Mouse (Mus musculus) midbrain, postnatal 0 days (tissue): ENCODE data around the gene Dapk1. TPM values are rescaled to one million over a fixed set of nuclear protein-coding genes. Genes with fewer than 3 reads are reported as not detected.

ENCODE experiments used
- ATAC-seq: fragments of 200-750 bp; cut with Nextera tagmentation; 2 replicates; pipeline ENCODE4 v1.8.0; 2017; ENCODE audit warnings: moderate number of reproducible peaks, mild to moderate bottlenecking, moderate TSS enrichment, moderate library complexity; ENCODE audit not compliant: low FRiP score
- DNase-seq: peaks from one replicate; pipeline ENCODE4 v3.0.0-alpha.2; 2015; ENCODE audit warnings: low spot score
- H3K27ac ChIP-seq: fragments of 300-500 bp; sonication (generic); 2 replicates; pipeline ENCODE4 v1.5.1; 2014; ENCODE audit warnings: low read depth, mild to moderate bottlenecking, low read length, mixed read lengths
- H3K27me3 ChIP-seq: fragments of 300-500 bp; sonication (generic); 2 replicates; pipeline ENCODE4 v1.6.1; 2014; ENCODE audit warnings: low read length, control low read depth, mixed read lengths; ENCODE audit not compliant: insufficient read depth
- H3K36me3 ChIP-seq: fragments of 300-500 bp; sonication (generic); 2 replicates; pipeline ENCODE4 v1.6.1; 2014; ENCODE audit warnings: low read length, control low read depth, mixed read lengths; ENCODE audit not compliant: insufficient read depth
- H3K4me1 ChIP-seq: fragments of 300-500 bp; sonication (generic); 2 replicates; pipeline ENCODE4 v1.6.1; 2014; ENCODE audit warnings: mild to moderate bottlenecking, control low read depth, antibody characterized with exemption, low read length, mixed read lengths; ENCODE audit not compliant: insufficient read depth
- H3K4me2 ChIP-seq: fragments of 300-500 bp; sonication (generic); 2 replicates; pipeline ENCODE4 v1.6.1; 2014; ENCODE audit warnings: low read depth, mild to moderate bottlenecking, low read length, mixed read lengths; ENCODE audit not compliant: poor library complexity, severe bottlenecking
- H3K4me3 ChIP-seq: fragments of 300-500 bp; sonication (generic); 2 replicates; pipeline ENCODE4 v1.5.1; 2014; ENCODE audit warnings: low read depth, mild to moderate bottlenecking, low read length, moderate library complexity
- H3K9ac ChIP-seq: fragments of 300-500 bp; sonication (generic); replicated peaks from 2 replicates; pipeline ENCODE4 v1.6.1; 2014; ENCODE audit warnings: mild to moderate bottlenecking, low read length, moderate library complexity, mixed read lengths; ENCODE audit not compliant: poor library complexity, severe bottlenecking
- H3K9me3 ChIP-seq: fragments of 300-500 bp; sonication (generic); 2 replicates; pipeline ENCODE4 v1.6.1; 2016; ENCODE audit warnings: low read length, control low read depth
- CTCF ChIP-seq: IDR thresholded peaks from 2 replicates; pipeline ENCODE4 v1.5.1; 2016; ENCODE audit warnings: antibody characterized with exemption, mild to moderate bottlenecking
- WGBS: fragments of 180-500 bp; shearing (Covaris S2); extraction: QIAGEN DNeasy Blood & Tissue Kit; methylation state at CpG from one replicate; pipeline ENCODE4 v1.1.7; 2014; 5-methylcytosine and 5-hydroxymethylcytosine counted together
- polyA plus RNA-seq: library from polyadenylated mRNA; unstranded; fragments of >200 nt; fragmentation: Nextera tagmentation; extraction: Ambion mirVana; gene quantifications from 2 replicates; pipeline ENCODE4 v1.2.1, GENCODE M21; 2015
- total RNA-seq: library from RNA; depleted of rRNA; stranded (reverse); fragments of >200 nt; gene quantifications from 2 replicates; pipeline ENCODE4 v1.2.3, GENCODE M21; 2014

Dapk1 gene
- total and polyA plus RNA-seq, 2 experiments from 2014 or later, result 27.6 to 68.9 TPM

DNA sequence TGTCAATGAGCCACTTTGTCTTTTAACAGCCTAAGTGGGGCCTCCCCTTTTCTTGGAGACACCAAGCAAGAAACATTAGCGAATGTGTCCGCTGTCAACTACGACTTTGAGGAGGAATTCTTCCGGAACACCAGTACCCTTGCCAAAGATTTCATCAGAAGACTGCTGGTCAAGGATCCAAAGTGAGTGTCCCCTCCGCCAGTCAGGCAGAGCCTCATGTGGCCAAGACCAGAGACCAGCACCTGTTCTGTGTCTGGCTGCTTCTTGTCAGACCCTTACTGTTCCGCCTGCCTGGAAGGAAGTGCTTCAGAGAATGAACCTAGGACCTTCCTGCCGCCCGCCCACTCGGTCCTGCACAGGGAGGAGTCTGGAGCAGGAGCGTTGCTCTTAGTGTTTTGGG, 117.8 kb downstream of the Dapk1 start:
- H3K9me3 ChIP-seq, result no peaks in the 10 kb centered on the region
- WGBS, result 91% methylated on average over 10 of the region's 10 CpGs
- H3K9ac ChIP-seq, result no peak overlapping the region
- no peak for TF ChIP-seq CTCF
- H3K4me3 ChIP-seq, result no peak overlapping the region
- DNase-seq (no peak), ATAC-seq (no peak)
- no peak overlapping the region for H3K4me2 ChIP-seq
- H3K27me3 ChIP-seq, result no peaks in the 10 kb centered on the region
- H3K36me3 ChIP-seq, result peaks cover 39% of the 10 kb centered on the region
- no peak overlapping the region for H3K27ac ChIP-seq
- no peaks in the 10 kb centered on the region for H3K4me1 ChIP-seq

DNA sequence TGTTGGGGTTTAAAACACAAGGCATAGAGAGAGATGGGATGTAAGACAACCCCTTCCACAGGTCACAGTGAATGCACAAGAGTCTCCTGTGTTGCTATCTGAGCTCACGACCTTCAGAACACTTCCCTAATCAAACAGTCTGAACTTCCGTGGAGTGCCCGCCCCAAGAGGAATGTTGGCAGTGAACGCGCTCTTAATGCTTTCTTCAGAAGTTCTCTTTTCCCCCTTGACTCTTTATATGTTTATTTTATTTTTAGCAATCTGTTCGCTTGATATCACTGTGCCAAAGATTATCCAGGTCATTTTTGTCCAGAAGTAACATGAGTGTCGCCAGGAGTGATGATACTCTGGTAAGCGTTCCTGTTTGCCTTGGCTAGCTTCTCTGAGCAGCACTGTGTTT, 121.0 kb downstream of the Dapk1 start:
- ATAC-seq, result no peak
- TF ChIP-seq CTCF, result no peak
- no peaks in the 10 kb centered on the region for H3K9me3 ChIP-seq

DNA sequence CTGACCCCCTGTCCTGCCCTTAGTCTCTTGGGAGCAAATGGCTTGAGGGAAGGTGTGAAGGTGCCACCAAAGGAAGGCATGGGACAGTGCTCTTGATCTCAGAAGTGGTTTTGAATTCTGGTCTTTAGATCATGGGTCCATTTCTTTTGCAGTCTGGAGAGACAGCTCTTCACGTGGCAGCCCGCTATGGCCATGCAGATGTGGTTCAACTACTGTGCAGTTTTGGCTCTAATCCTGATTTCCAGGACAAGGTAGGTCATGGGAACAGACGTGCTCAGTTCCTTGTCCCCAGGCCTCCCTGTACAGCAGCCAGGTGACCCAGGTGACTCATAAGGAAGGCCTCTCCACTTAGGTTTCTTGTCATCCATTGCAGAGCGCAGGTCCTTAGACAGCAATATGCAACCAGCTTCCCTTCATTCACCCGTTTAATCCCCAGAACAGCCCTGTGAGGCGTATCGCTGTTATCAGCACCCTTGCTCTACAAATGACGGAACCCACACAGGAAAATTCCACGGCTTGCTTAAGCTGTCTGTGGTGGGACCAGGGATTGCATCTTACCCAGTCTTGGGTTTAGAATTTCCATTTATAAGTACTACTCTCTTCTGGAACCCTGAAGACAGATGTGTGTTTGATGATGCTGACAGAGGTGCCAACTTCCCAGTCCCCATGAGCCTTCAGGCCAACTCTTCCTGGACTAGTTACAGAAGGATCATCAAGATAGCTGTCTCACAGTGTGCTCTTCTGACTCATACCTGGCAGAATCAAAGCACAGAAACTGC, 126.7 kb downstream of the Dapk1 start:
- no peak for TF ChIP-seq CTCF
- no peak overlapping the region for H3K4me3 ChIP-seq
- H3K9me3 ChIP-seq, result no peaks in the 10 kb centered on the region
- no peak for DNase-seq
- ATAC-seq, result no peak
- no peaks in the 10 kb centered on the region for H3K27me3 ChIP-seq
- H3K4me1 ChIP-seq, result no peaks in the 10 kb centered on the region
- H3K27ac ChIP-seq, result no peak overlapping the region
- 90% methylated on average over 9 of the region's 9 CpGs for WGBS
- H3K36me3 ChIP-seq, result peaks cover 50% of the 10 kb centered on the region
- no peak overlapping the region for H3K9ac ChIP-seq
- no peak overlapping the region for H3K4me2 ChIP-seq

More for the DNA sequence above, 121.0 kb downstream of the Dapk1 start:
- H3K27me3 ChIP-seq, result no peaks in the 10 kb centered on the region
- H3K4me2 ChIP-seq, result no peak overlapping the region
- H3K4me3 ChIP-seq, result no peak overlapping the region
- peaks cover 48% of the 10 kb centered on the region for H3K36me3 ChIP-seq
- H3K9ac ChIP-seq, result no peak overlapping the region
- WGBS, result 92% methylated on average over 8 of the region's 8 CpGs
- no peaks in the 10 kb centered on the region for H3K4me1 ChIP-seq
- no peak overlapping the region for H3K27ac ChIP-seq
- DNase-seq, result no peak

DNA sequence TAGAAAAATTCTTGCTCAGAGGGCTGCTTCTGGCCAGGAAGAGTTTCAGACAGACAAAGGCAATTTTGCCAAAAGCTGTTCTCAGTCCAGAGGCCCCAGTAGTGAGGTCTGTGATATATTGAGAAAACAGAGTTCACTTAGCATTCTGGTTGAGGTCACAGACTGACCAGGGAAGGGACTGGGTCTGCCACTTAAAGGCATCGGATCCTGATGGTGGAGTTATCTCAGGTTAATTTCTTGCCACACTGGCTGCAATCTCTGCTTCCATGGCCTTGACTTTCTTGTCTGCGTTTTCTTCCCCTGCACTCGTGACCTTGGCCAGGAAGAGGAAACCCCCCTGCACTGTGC, 127.3 kb downstream of the Dapk1 start:
- H3K9me3 ChIP-seq, result no peaks in the 10 kb centered on the region
- WGBS, result 88% methylated on average over 3 of the region's 3 CpGs
- no peaks in the 10 kb centered on the region for H3K4me1 ChIP-seq
- no peak overlapping the region for H3K27ac ChIP-seq
- ATAC-seq (no peak), DNase-seq (no peak)
- no peaks in the 10 kb centered on the region for H3K27me3 ChIP-seq
- no peak overlapping the region for H3K4me3 ChIP-seq
- H3K9ac ChIP-seq, result no peak overlapping the region
- H3K36me3 ChIP-seq, result peaks cover 50% of the 10 kb centered on the region
- no peak for TF ChIP-seq CTCF
- no peak overlapping the region for H3K4me2 ChIP-seq

DNA sequence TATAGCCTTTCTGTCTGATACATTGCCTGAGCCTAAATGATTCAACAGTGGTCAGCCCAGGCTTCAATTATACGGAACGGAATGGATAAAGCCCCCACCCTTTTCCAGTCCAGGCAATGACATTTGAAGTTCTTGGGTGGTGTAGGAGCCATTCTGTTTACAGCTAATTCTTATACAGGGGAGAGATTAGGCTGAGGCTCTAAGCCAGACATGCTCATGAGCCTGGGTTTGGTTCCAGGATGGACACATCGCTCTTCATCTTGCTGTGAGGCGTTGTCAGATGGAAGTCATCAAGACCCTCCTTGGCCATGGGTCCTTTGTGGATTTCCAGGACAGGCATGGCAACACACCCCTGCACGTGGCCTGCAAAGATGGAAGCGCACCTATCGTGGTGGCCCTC, 128.8 kb downstream of the Dapk1 start:
- DNase-seq, result no peak
- Histone ChIP-seq H3K4me1 (no peaks in the 10 kb centered on the region), H3K36me3 (peaks cover 53% of the 10 kb centered on the region), H3K4me2 (no peak overlapping the region), H3K27me3 (no peaks in the 10 kb centered on the region), H3K4me3 (no peak overlapping the region), H3K9ac (no peak overlapping the region), H3K27ac (no peak overlapping the region), H3K9me3 (no peaks in the 10 kb centered on the region)
- ATAC-seq, result no peak
- 95% methylated on average over 7 of the region's 7 CpGs for WGBS
- TF ChIP-seq CTCF, result no peak

DNA sequence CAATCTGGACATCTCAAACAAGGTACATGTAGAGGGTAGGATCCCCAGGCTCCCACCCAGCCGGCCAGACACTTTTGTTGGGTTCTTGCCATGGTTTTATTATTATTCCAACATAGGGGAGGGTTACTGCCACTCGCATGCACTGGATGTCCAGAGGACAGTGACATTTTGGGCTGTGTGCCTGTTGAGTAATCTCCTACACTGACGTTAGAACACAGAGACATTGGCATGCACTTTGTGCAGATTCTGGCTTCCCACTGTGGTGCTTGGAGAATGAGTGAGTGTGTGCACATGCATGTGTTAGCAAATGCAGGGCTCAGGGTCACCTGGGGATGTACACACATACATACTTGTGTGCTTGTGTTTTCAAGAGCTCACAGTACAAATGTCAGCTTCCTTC, 129.3 kb downstream of the Dapk1 start:
- H3K27me3 ChIP-seq, result no peaks in the 10 kb centered on the region
- no peak overlapping the region for H3K9ac ChIP-seq
- peaks cover 54% of the 10 kb centered on the region for H3K36me3 ChIP-seq
- no peaks in the 10 kb centered on the region for H3K9me3 ChIP-seq
- no peak overlapping the region for H3K27ac ChIP-seq
- ATAC-seq (no peak), DNase-seq (no peak)
- H3K4me2 ChIP-seq, result no peak overlapping the region
- 85% methylated on average over 3 of the region's 3 CpGs for WGBS
- no peak for TF ChIP-seq CTCF
- no peaks in the 10 kb centered on the region for H3K4me1 ChIP-seq
- H3K4me3 ChIP-seq, result no peak overlapping the region
